Mouse (Mus musculus) left cerebral cortex, adult 2 months (tissue): Measurements from ENCODE around the gene Akt3. TPM values are rescaled to one million over a fixed set of nuclear protein-coding genes. Genes with fewer than 3 reads are reported as not detected.

Experiments used
- DNase-seq, 2 experiments: peaks; one replicate each; pipeline ENCODE4 v3.0.0; 2021 to 2022; ENCODE audit warnings: low spot score in 2 of 2, mixed read lengths in 1 of 2; ENCODE audit errors: extremely low spot score in 1 of 2
- H3K27ac ChIP-seq: fragments of 200-600 bp; 2 replicates; pipeline ENCODE4 v1.8.1; 2022
- H3K4me3 ChIP-seq: fragments of 200-600 bp; 2 replicates; pipeline ENCODE4 v1.8.1; 2022
- CTCF ChIP-seq: fragments of 200-600 bp; IDR thresholded peaks from 2 replicates; pipeline ENCODE4 v1.8.1; 2022; ENCODE audit warnings: antibody characterized with exemption, mild to moderate bottlenecking, moderate library complexity
- intact Hi-C: fragments of 180-260 bp; cut with DNase I; formaldehyde crosslinking; loops from one replicate; pipeline ENCODE4 v1.15.1; 2025
- total RNA-seq, 2 experiments: library from RNA; stranded (reverse); gene quantifications; 2 replicates each; pipeline ENCODE4 v1.2.3; 2021

The Akt3 gene
- total RNA-seq, 2 experiments from 2014 or later: 257 to 258 TPM

DNA sequence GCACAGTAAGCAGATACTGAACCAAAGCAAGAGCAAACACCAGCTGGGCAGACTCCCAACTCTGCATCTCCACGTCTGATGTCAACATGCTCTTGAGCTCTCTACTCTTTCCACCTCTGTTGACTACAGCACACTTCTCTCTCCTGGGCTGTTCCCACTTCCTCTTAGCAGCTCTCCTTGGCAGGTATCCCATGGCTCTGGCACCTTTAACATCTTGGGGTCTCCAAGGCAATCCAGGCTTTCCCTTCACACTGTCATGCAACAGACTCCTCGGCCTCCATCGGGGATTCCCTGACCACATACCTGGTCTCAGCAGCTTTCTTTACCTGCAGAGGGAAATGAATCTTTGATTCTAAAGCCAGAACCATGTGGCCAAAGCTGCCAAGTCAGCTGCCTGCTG, 250.6 kb downstream of the Akt3 start:
- TF ChIP-seq CTCF: no peak
- no peak for DNase-seq
- intact Hi-C loops: no loop called here
- H3K4me3 ChIP-seq: no peak overlapping the region
- H3K27ac ChIP-seq: no peak overlapping the region

DNA sequence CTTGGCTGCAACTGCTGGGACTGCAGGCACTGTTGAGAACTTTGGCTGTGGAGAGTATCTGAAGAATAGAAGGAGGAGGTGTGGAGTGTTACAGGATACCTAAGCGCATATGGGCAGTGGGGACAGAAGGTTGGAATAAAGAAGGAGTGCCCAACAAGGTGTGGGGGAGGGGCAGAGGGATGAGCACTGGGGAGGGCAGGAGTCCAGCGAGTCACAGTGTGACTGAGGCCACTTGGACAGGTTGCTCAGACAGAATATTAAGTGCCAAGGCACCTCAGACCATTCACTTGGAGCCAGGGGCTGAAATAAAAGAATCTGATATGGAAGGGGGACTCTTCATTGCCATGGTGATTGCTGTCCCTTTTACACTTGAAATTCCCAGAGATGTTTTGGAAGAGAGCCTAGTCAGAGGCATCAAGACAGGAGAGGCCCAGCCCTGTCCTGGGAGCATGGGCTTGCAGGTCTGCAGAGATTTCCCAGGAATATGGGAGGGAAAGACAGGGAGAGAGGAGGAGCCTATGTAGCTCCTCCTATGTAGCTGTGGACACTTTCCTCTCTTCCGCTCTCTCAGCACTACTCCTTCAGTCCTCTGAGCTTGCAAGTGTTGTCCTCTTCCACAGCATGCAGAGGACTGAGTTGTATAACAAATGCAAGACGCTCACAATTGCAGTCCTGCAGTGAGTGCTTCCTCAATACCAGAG, 253.8 kb downstream of the Akt3 start:
- Histone ChIP-seq H3K27ac (no peak overlapping the region), H3K4me3 (no peak overlapping the region)
- DNase-seq: no peak
- intact Hi-C loops: no loop called here
- TF ChIP-seq CTCF: no peak

DNA sequence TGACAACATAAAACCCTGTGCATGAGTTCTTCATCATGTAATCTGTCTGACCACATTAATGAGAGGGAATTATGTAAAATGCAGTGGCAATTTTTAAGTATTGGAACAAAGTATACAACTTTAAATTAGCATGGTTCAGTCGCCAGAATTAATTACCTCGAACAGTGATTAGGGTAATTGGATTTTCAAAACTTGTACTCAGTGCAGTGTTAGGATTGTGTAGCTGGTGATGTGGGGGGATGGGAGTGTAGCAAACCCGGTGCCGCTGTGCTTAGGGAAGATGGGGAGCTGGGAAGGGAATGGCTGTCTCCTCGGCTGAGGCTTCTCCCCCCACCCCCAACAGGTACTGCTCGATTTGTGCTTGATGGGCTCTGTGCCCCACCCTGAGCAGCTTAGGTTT, 255.1 kb downstream of the Akt3 start:
- Histone ChIP-seq H3K4me3 (no peak overlapping the region), H3K27ac (no peak overlapping the region)
- no peak for DNase-seq
- intact Hi-C loops: no loop called here
- no peak for TF ChIP-seq CTCF

DNA sequence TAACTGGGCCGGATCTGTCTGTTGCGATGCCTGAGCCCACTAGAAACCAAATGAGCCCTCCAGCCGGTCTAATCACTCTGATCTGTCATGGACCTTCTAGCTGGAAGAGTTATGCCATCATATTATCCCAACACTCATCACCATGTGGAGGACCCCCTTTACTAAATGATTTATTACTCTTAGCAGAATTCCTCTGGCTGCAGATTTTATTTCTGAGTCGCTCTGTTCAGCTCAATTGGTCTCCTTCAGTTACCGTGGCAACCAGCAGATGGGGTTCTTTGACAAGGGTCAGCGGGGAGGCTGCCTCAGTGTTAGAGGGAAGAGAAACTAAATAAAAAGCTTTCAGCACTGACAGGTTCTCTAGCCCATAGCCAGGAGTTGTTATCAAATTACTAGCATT, 259.0 kb downstream of the Akt3 start:
- intact Hi-C loops: loop anchor here (5.0 kb wide), 2 partner anchors 117 to 188 kb away; no protein-coding TSS in a partner anchor
- no peak for DNase-seq
- Histone ChIP-seq H3K27ac (no peak overlapping the region; the same call in 1 of the 2 replicates), H3K4me3 (no peak overlapping the region)
- peak; percentile 38 for TF ChIP-seq CTCF

DNA sequence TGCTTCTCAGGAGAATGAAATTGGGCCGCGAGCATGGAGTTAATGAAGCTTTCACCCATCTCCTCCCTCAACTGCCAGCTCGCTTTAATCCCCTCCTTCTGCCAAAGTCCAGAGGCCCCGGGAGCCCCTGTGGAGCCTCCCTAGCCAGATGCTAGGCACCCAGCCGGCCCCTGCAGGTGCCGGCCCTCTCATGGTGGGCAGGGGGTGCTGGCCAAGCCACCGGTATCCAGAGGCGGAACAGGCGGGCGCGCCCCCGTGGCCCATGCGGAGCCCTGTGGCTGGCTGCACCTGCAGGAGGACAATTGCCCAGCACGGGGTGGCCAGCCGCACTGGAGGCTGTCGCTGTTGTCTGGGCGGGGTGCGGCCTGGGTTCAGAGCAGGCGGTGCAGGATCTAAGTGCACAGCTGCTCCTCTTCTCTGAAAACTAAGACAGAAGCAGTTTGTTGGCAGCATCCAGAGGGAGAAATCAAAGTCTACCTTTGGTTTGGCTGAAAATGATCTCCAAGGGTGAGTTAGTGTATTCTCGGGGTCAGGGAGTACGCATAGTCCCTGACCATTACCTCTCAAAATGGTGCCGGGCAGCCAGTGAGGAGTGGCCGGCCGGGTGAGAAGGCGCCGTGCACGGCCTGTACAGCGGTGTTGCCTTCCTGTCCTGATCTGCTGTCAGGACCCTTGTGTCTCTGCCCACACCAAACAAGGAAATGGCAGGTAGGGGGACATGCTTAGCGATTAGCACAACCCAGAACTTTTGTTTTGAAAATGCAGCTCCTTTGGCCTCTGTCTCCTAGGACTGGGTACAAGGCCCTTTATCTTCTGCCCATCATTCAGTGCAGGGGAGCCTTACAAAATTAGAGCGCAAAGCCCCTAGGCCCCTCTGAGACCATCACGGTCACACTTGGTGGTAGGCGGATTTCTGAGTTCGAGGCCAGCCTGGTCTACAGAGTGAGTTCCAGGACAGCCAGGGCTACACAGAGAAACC, 260.0 kb downstream of the Akt3 start:
- H3K27ac ChIP-seq: no peak overlapping the region
- intact Hi-C loops: loop anchor here (5.0 kb wide), 2 partner anchors 116 to 189 kb away; no protein-coding TSS in a partner anchor
- no peak for DNase-seq
- no peak overlapping the region for H3K4me3 ChIP-seq
- no peak for TF ChIP-seq CTCF

DNA sequence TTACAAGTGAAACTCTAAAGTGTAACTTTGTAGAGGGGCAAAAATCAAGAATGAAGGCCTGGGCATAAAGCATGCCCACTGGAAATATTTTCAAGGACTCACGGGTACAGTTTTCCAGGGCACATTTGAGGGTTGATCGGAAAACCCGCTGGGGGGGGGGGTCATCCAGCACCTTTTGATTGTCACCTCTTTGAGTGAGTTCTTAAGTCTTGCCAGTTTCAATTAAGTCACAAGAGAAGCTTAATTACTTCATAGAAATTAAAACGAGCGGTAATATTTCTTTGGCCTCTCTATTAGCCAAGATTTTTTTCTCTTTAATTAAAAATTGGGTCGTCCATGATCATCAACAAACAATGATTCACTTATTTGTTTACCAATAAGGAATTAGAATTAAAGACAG, 260.7 kb downstream of the Akt3 start:
- peak overlapping the region; percentile 47; the same call in 1 of the 2 replicates for H3K27ac ChIP-seq
- TF ChIP-seq CTCF: no peak
- intact Hi-C loops: loop anchor here (5.0 kb wide), 2 partner anchors 115 to 190 kb away; no protein-coding TSS in a partner anchor

DNA sequence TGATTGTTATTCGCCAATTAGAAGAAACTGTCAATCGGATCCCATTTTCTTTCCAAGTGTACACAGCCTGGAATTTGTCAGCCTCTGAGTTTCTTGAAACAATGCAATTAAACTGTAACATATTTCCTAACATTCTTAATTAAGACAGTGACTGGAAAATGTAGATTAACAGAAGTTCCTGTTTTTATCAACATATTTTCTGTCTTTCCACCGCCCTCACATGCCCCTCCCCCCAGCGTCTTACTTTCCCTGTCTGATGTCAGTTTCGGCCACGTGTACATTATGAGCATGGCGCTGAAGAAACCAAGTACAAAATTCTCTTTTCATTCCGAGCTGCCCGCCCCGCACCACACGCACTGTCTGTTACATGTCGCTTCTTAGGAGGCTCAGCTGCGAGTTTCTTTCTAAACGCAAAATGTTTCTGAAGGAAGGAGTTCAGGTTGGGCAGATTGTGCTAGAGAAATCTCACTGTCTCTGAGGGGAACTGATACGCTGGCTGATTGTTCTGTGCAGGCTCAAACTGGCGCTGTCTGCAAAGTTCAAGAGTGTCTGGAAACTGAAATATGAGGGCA, 261.3 kb downstream of the Akt3 start:
- Histone ChIP-seq H3K27ac (peak overlapping the region; percentile 47; the same call in 1 of the 2 replicates), H3K4me3 (0 out of 2 replicates have a peak overlapping the region, but pooled peaks have one; percentile 1)
- intact Hi-C loops: loop anchor here (5.0 kb wide), 2 partner anchors 114 to 191 kb away; no protein-coding TSS in a partner anchor
- no peak for TF ChIP-seq CTCF
- peak; percentile 38 to 52 for DNase-seq

More for the DNA sequence above, 260.7 kb downstream of the Akt3 start:
- no peak for DNase-seq
- H3K4me3 ChIP-seq: no peak overlapping the region

DNA sequence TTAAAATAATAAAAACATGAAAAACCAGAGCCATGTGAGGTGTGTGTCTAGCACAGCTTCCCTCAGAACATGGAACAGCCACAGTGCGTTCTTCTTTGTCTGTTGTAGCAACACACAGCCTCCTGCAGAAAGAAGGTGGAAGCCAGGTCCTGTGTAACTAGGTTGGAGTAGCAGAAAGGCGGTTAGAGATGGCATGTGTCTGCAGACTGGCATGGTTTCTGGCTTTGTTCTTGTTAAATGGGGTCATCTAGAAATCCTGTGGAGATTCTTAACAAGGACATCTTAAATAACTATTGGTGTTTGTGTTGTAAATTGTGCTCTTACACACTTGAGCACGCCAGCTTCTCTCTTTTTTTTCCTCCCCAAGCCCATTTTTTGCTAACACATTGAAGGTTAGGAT, 261.8 kb downstream of the Akt3 start:
- no peak overlapping the region; the same call in 1 of the 2 replicates for H3K27ac ChIP-seq
- H3K4me3 ChIP-seq: no peak overlapping the region
- intact Hi-C loops: loop anchor here (5.0 kb wide), 2 partner anchors 114 to 191 kb away; no protein-coding TSS in a partner anchor
- TF ChIP-seq CTCF: no peak
- DNase-seq: no peak

DNA sequence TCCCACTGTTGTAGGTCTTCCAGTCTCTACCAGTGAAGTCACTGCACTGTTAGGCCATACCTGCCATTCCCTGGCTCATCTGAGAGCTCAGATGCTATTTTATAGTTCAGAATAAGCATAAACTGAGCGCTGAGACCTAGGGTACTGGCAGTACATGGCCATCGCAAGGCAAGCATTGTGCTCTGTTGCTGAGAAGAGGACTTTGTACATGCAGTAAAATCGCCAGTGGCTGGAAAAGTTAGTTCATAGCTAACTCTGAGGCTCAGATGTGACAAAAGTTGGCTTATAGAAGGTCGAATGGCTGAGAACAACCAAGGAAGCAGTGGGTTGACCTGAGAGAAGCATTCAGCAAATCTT, 262.6 kb downstream of the Akt3 start:
- Histone ChIP-seq H3K4me3 (no peak overlapping the region), H3K27ac (peak overlapping the region; percentile 63)
- TF ChIP-seq CTCF: no peak
- intact Hi-C loops: loop anchor here (5.0 kb wide), 2 partner anchors 113 to 192 kb away; no protein-coding TSS in a partner anchor
- no peak for DNase-seq

DNA sequence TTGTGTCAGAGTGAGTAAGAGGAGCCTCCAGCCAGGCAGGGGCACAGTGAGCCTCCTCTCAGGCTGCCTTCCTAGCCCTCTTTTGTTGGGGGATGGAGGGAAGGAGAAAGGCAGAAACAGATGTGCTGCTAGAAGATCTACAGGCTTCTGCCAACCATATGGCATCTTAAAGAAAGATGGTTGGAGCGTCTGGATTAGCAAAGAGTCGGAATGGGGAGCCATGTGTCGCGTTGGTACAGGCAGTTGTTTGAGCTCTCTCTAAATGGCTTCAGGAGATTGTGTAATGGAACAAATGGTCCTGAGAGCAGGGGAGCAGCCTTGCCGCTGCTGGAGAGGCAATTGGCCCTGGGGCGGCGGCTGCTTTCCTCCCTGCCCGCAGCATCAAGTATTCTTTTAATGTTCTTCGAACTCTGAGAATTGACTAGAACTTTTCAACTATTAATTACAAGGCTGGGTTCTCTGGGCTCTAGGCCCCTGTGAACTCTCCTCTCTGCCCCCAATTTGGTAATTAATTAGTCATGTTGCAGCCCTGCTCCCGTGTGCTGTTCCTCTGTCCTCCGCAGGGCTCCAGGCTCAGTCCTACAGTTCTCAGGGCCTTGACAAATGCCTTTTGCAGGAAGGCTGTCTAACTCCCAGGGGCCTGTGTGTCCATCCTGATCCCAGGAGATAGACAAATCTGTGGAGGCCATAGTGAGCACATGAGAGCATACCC, 263.1 kb downstream of the Akt3 start:
- Histone ChIP-seq H3K27ac (peak overlapping the region; percentile 63), H3K4me3 (no peak overlapping the region)
- TF ChIP-seq CTCF: no peak
- intact Hi-C loops: loop anchor here (5.0 kb wide), 2 partner anchors 113 to 192 kb away; no protein-coding TSS in a partner anchor
- no peak for DNase-seq

DNA sequence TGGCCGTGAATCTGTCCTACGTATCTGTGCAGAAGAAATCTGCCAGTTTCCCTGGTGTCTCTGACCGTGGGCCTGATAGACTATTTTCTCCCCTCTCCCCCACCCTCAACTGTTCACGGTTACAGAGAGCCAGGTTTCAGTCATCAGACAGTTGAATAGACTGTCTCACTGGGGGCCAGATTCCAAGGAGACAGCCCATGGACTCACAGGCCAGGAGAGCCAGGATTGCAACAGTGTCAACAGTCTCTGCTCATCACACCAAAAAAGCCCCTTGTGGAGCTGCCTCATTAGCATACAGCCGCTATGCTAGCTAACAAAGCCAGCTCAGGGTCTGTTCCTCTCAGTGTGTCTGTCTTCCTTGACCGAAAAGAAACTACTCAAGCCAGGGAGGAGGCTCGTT, 263.9 kb downstream of the Akt3 start:
- H3K27ac ChIP-seq: peak overlapping the region; percentile 63; the same call in 1 of the 2 replicates

More for the DNA sequence above, 263.9 kb downstream of the Akt3 start:
- no peak for DNase-seq
- TF ChIP-seq CTCF: no peak
- intact Hi-C loops: no loop called here
- H3K4me3 ChIP-seq: no peak overlapping the region
